Mouse (Mus musculus) MEL (cell line): ENCODE data around the gene Slc7a11. TPM values are rescaled to one million over a fixed set of nuclear protein-coding genes. Genes with fewer than 3 reads are reported as not detected.

ENCODE experiments used
- DNase-seq: peaks from one replicate; pipeline ENCODE4 v3.0.0; 2011; ENCODE audit warnings: low read depth, low spot score
- H3K27ac ChIP-seq: 2 replicates; pipeline ENCODE4 v1.5.1; 2012; ENCODE audit warnings: low read depth, mild to moderate bottlenecking, control low read depth, low read length, moderate library complexity; ENCODE audit not compliant: control insufficient read depth
- H3K27me3 ChIP-seq, 2 experiments: fragments of 150-350 bp in 1 of 2; sonication (generic) in 1 of 2; 2 replicates each; pipeline ENCODE4 v1.6.1; 2012; ENCODE audit warnings: low read length in 2 of 2, mild to moderate bottlenecking in 2 of 2, improper control_type of control experiment in 1 of 2, moderate library complexity in 1 of 2; ENCODE audit not compliant: insufficient read depth in 2 of 2, control insufficient read depth in 1 of 2
- H3K36me3 ChIP-seq, 2 experiments: 2 replicates each; pipeline ENCODE4 v1.6.1; 2012 to 2014; ENCODE audit warnings: low read length in 2 of 2, improper control_type of control experiment in 1 of 2, inconsistent platforms in 1 of 2, mild to moderate bottlenecking in 1 of 2; ENCODE audit not compliant: insufficient read depth in 2 of 2, control insufficient read depth in 1 of 2
- H3K4me1 ChIP-seq, 2 experiments: fragments of 150-350 bp in 1 of 2; sonication (generic) in 1 of 2; 2 replicates each; pipeline ENCODE4 v1.6.1; 2012; ENCODE audit warnings: low read length in 2 of 2, improper control_type of control experiment in 1 of 2, mild to moderate bottlenecking in 1 of 2; ENCODE audit not compliant: insufficient read depth in 2 of 2, control insufficient read depth in 1 of 2
- H3K4me3 ChIP-seq, 2 experiments: fragments of 150-350 bp in 1 of 2; sonication (generic) in 1 of 2; 2 replicates each; pipeline ENCODE4 v1.5.1; 2012; ENCODE audit warnings: low read depth in 2 of 2, low read length in 2 of 2, mild to moderate bottlenecking in 2 of 2, moderate library complexity in 2 of 2, control low read depth in 1 of 2, improper control_type of control experiment in 1 of 2; ENCODE audit not compliant: control insufficient read depth in 1 of 2, insufficient read depth in 1 of 2
- H3K79me2 ChIP-seq: 2 replicates; pipeline ENCODE4 v1.6.1; 2012; ENCODE audit warnings: mild to moderate bottlenecking, low read length, moderate library complexity; ENCODE audit not compliant: control insufficient read depth, poor library complexity, insufficient read depth
- H3K9ac ChIP-seq: 2 replicates; pipeline ENCODE4 v1.6.1; 2012; ENCODE audit warnings: low read depth, mild to moderate bottlenecking, control low read depth, low read length, moderate library complexity; ENCODE audit not compliant: control insufficient read depth, poor library complexity, severe bottlenecking
- H3K9me3 ChIP-seq: fragments of 150-350 bp; sonication (generic); replicated peaks from 2 replicates; pipeline ENCODE4 v1.6.1; 2012; ENCODE audit warnings: mild to moderate bottlenecking, low read length, improper control_type of control experiment, moderate library complexity; ENCODE audit not compliant: insufficient read depth
- BHLHE40 ChIP-seq: IDR thresholded peaks from 2 replicates; pipeline ENCODE4 v1.6.1; 2012; ENCODE audit warnings: low read depth, mild to moderate bottlenecking, inconsistent platforms, low read length, improper control_type of control experiment, borderline replicate concordance
- CTCF ChIP-seq, 3 experiments: IDR thresholded peaks in 2 of 3; conservative IDR thresholded peaks in 1 of 3; 2 replicates each; pipeline ENCODE4 v1.5.1; 2011 to 2012; ENCODE audit warnings: low read length in 3 of 3, low read depth in 2 of 3, mild to moderate bottlenecking in 2 of 3, improper control_type of control experiment in 1 of 3, inconsistent platforms in 1 of 3, mixed read lengths in 1 of 3, moderate library complexity in 1 of 3; ENCODE audit not compliant: control insufficient read depth in 1 of 3, insufficient read depth in 1 of 3, poor library complexity in 1 of 3, severe bottlenecking in 1 of 3
- EP300 ChIP-seq, 2 experiments: IDR thresholded peaks; 2 replicates each; pipeline ENCODE4 v1.6.1; 2011; ENCODE audit warnings: improper control_type of control experiment in 2 of 2, low read length in 2 of 2, low read depth in 1 of 2, mild to moderate bottlenecking in 1 of 2
- ETS1 ChIP-seq: IDR thresholded peaks from 2 replicates; pipeline ENCODE4 v1.6.1; 2012; ENCODE audit warnings: low read depth, mild to moderate bottlenecking, inconsistent platforms, low read length, improper control_type of control experiment, moderate library complexity
- GATA1 ChIP-seq: IDR thresholded peaks from 2 replicates; pipeline ENCODE4 v1.6.1; 2011; ENCODE audit warnings: low read depth, low read length, improper control_type of control experiment
- HCFC1 ChIP-seq: IDR thresholded peaks from 2 replicates; pipeline ENCODE4 v1.6.1; 2012; ENCODE audit warnings: low read depth, mild to moderate bottlenecking, inconsistent platforms, low read length, improper control_type of control experiment, moderate library complexity
- MAFK ChIP-seq: IDR thresholded peaks from 2 replicates; pipeline ENCODE4 v1.6.1; 2011; ENCODE audit warnings: low read depth, mild to moderate bottlenecking, low read length, improper control_type of control experiment, borderline replicate concordance
- MAZ ChIP-seq: IDR thresholded peaks from 2 replicates; pipeline ENCODE4 v1.6.1; 2012; ENCODE audit warnings: low read depth, mild to moderate bottlenecking, inconsistent platforms, low read length, improper control_type of control experiment
- MXI1 ChIP-seq: IDR thresholded peaks from 2 replicates; pipeline ENCODE4 v1.6.1; 2011; ENCODE audit warnings: mild to moderate bottlenecking, low read depth, low read length, improper control_type of control experiment
- MYB ChIP-seq: IDR thresholded peaks from 2 replicates; pipeline ENCODE4 v1.6.1; 2011; ENCODE audit warnings: mild to moderate bottlenecking, low read depth, low read length, improper control_type of control experiment
- TAL1 ChIP-seq: IDR thresholded peaks from 2 replicates; pipeline ENCODE4 v1.6.1; 2012; ENCODE audit warnings: mild to moderate bottlenecking, inconsistent platforms, low read length, moderate library complexity, mixed read lengths
- TCF12 ChIP-seq: IDR thresholded peaks from 2 replicates; pipeline ENCODE4 v1.6.1; 2014; ENCODE audit warnings: low read depth, mild to moderate bottlenecking, inconsistent platforms, low read length, improper control_type of control experiment, moderate library complexity
- polyA plus RNA-seq, 2 experiments: library from polyadenylated mRNA; stranded (reverse) in 1 of 2; unstranded in 1 of 2; fragments of >175 nt in 1 of 2; fragments of >200 nt in 1 of 2; gene quantifications; 2 replicates each; pipeline versions ENCODE4 v1.2.1 to v1.2.4; 2012; ENCODE audit warnings: low replicate concordance in 2 of 2, low read depth in 1 of 2; ENCODE audit not compliant: insufficient read length in 2 of 2, insufficient read depth in 1 of 2, missing spikeins in 1 of 2
- total RNA-seq: library from RNA; depleted of rRNA; stranded (reverse); fragments of 300-350 nt; gene quantifications from 2 replicates; pipeline ENCODE4 v1.2.3, GENCODE M21; 2012

Slc7a11 gene
- total and polyA plus RNA-seq, 3 experiments: 0.69 to 3.3 TPM; not detected in 1

- TF ChIP-seq ETS1 (0 out of 2 replicates have a peak, but pooled peaks have one; percentile 35), TCF12 (peak; percentile 60), EP300 (IDR thresholded peaks at IDR 0.05; ENCODE audit: low read depth in 1 of 2, low read length in 2 of 2) (peak; percentile 36 to 58; a peak in 2 of 4 replicates), MXI1 (no peak), MAZ (no peak), GATA1 (peak; percentile 25; the same call in 1 of the 2 replicates)
- peaks cover 0 to 32% of the 10 kb centered on the region in 2 experiments; a peak in 2 of 4 replicates for H3K36me3 ChIP-seq
- peak overlapping the region; percentile 82 for H3K9ac ChIP-seq
- H3K79me2 ChIP-seq: no peaks in the 10 kb centered on the region; the same call in 1 of the 2 replicates
- H3K27me3 ChIP-seq: peaks cover 0 to under 1% of the 10 kb centered on the region in 2 experiments; a peak in 1 of 4 replicates
- H3K4me1 ChIP-seq: peaks cover 8 to 21% of the 10 kb centered on the region in 2 experiments
- no peak overlapping the region for H3K27ac ChIP-seq
- peak overlapping the region; percentile 9 to 85; a peak in 2 of 4 replicates for H3K4me3 ChIP-seq
- DNase-seq: no peak
- no peaks in the 10 kb centered on the region for H3K9me3 ChIP-seq
These were observed 2.1 kb downstream of the Slc7a11 start for GRCm38 (mm10) chr3:50441330-50441729.

GRCm38 (mm10) chr3:50440409-50440808, 3.0 kb downstream of the Slc7a11 start:
- DNase-seq: no peak

DNA sequence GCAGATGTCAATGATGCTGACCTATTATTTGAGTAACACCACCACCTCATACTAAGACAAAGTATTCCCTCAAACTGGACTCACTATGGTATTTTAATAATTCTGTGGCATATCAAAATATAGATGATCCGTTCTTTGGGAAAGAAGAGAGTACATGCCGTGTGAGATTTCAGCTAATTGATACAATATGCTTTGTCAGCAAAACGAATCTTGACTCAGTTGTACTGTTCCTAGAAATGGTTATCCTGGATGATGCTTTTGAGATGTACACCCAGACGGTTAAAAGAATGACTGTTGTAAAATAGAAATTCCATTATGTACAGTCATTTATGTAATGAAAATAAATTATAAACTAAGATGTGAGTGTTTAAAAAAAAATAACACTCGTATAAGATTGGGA, 4.0 kb downstream of the Slc7a11 start:
- Histone ChIP-seq H3K9me3 (no peaks in the 10 kb centered on the region), H3K79me2 (no peaks in the 10 kb centered on the region; the same call in 1 of the 2 replicates), H3K4me1 (peaks cover 8 to 15% of the 10 kb centered on the region in 2 experiments), H3K36me3 (peaks cover 0 to 25% of the 10 kb centered on the region in 2 experiments; a peak in 2 of 4 replicates), H3K4me3 (no peak overlapping the region), H3K27ac (no peak overlapping the region; the same call in 1 of the 2 replicates), H3K9ac (no peak overlapping the region), H3K27me3 (no peaks in the 10 kb centered on the region)
- TF ChIP-seq MYB (no peak), MAFK (0 out of 2 replicates have a peak, but pooled peaks have one; percentile 39)
- no peak for DNase-seq

More at GRCm38 (mm10) chr3:50440409-50440808, 3.0 kb downstream of the Slc7a11 start:
- Histone ChIP-seq H3K9ac (no peak overlapping the region), H3K4me1 (peaks cover 8 to 19% of the 10 kb centered on the region in 2 experiments), H3K4me3 (no peak overlapping the region), H3K27me3 (no peaks in the 10 kb centered on the region), H3K36me3 (peaks cover 0 to 30% of the 10 kb centered on the region in 2 experiments; a peak in 2 of 4 replicates), H3K79me2 (no peaks in the 10 kb centered on the region; the same call in 1 of the 2 replicates), H3K9me3 (no peaks in the 10 kb centered on the region), H3K27ac (no peak overlapping the region)
- TF ChIP-seq MAFK (no peak), BHLHE40 (no peak), HCFC1 (no peak), TAL1 (no peak), CTCF (IDR thresholded peaks at IDR 0.05 in 2 of 3, conservative IDR thresholded peaks at IDR 0.05 in 1 of 3; ENCODE audit: control insufficient read depth in 1 of 3, insufficient read depth in 1 of 3, low read depth in 2 of 3, low read length in 3 of 3, poor library complexity in 1 of 3, severe bottlenecking in 1 of 3) (no peak)
